Mouse (Mus musculus): ENCODE data around the gene Qrich2.

GRCm38 (mm10) chr11:116433356-116434286 lies 32.4 kb downstream of the Qrich2 start, which contains the start of gene Ubald2:
- TF ChIP-seq CTCF (IDR thresholded peaks at IDR 0.05; ENCODE audit: low read depth), result no peak
- peak; percentile 92 for TF ChIP-seq EP300 (optimal IDR thresholded peaks at IDR 0.05)

All from stomach, postnatal 0 days (tissue).